Mouse (Mus musculus) limb, embryonic 14.5 days (tissue): ENCODE results near the gene Acad12. TPM values are rescaled to one million over a fixed set of nuclear protein-coding genes. Genes with fewer than 3 reads are reported as not detected.
A peak's percentile ranks its signal among the peaks of the same experiment; 100 is the strongest.
"Not testable (repeated sequence)": the region's sequence is repeated elsewhere in the genome, so short reads cannot be mapped to it uniquely, and the experiment has no call there.

Experiments used
- ATAC-seq: fragments of 200-750 bp; cut with Nextera tagmentation; 2 replicates; pipeline ENCODE4 v1.8.0; 2017; ENCODE audit warnings: low read depth, moderate number of reproducible peaks, moderate TSS enrichment; ENCODE audit not compliant: low FRiP score
- DNase-seq: peaks from one replicate; pipeline ENCODE4 v3.0.0-alpha.2; 2015; ENCODE audit warnings: low spot score
- H3K27ac ChIP-seq: fragments of 300-500 bp; sonication (generic); replicated peaks from 2 replicates; pipeline ENCODE4 v1.5.1; 2014; ENCODE audit warnings: low read depth, mild to moderate bottlenecking, low read length, moderate library complexity, mixed read lengths
- H3K27me3 ChIP-seq: fragments of 300-500 bp; sonication (generic); 2 replicates; pipeline ENCODE4 v1.6.1; 2014; ENCODE audit warnings: low read length, mixed read lengths; ENCODE audit not compliant: control insufficient read depth, insufficient read depth
- H3K36me3 ChIP-seq: fragments of 300-500 bp; sonication (generic); 2 replicates; pipeline ENCODE4 v1.6.1; 2014; ENCODE audit warnings: mild to moderate bottlenecking, low read length, moderate library complexity, mixed read lengths; ENCODE audit not compliant: control insufficient read depth, insufficient read depth
- H3K4me1 ChIP-seq: fragments of 300-500 bp; sonication (generic); 2 replicates; pipeline ENCODE4 v1.6.1; 2014; ENCODE audit warnings: antibody characterized with exemption, low read length, mixed read lengths; ENCODE audit not compliant: control insufficient read depth, insufficient read depth
- H3K4me2 ChIP-seq: fragments of 300-500 bp; sonication (generic); replicated peaks from 2 replicates; pipeline ENCODE4 v1.6.1; 2014; ENCODE audit warnings: low read depth, mild to moderate bottlenecking, low read length, moderate library complexity; ENCODE audit not compliant: severe bottlenecking
- H3K4me3 ChIP-seq: fragments of 300-500 bp; sonication (generic); replicated peaks from 2 replicates; pipeline ENCODE4 v1.5.1; 2014; ENCODE audit warnings: low read length
- H3K9ac ChIP-seq: fragments of 300-500 bp; sonication (generic); 2 replicates; pipeline ENCODE4 v1.6.1; 2014; ENCODE audit warnings: mild to moderate bottlenecking, low read depth, low read length, moderate library complexity; ENCODE audit not compliant: severe bottlenecking
- H3K9me3 ChIP-seq: fragments of 300-500 bp; sonication (generic); 2 replicates; pipeline ENCODE4 v1.6.1; 2016; ENCODE audit warnings: low read length; ENCODE audit not compliant: control insufficient read depth
- POLR2A ChIP-seq: fragments of 200-500 bp; IDR thresholded peaks from 2 replicates; pipeline ENCODE4 v1.8.0; 2012; ENCODE audit warnings: inconsistent platforms, mild to moderate bottlenecking, moderate library complexity, borderline replicate concordance; ENCODE audit not compliant: insufficient read depth, insufficient read length; ENCODE audit errors: extremely low read depth
- WGBS: fragments of 180-500 bp; shearing (Covaris S2); extraction: QIAGEN DNeasy Blood & Tissue Kit; methylation state at CpG from one replicate; pipeline ENCODE4 v1.1.7; 2014; 5-methylcytosine and 5-hydroxymethylcytosine counted together
- polyA plus RNA-seq, 2 experiments: library from polyadenylated mRNA; depleted of rRNA in 1 of 2; stranded (reverse) in 1 of 2; unstranded in 1 of 2; fragments of >200 nt; fragmentation: Nextera tagmentation in 1 of 2; extraction: Ambion mirVana in 1 of 2; gene quantifications; 2 replicates each; pipeline versions ENCODE4 v1.2.1 to v1.2.3; 2012 to 2014

Gene Acad12
- polyA plus RNA-seq, 2 experiments, result 1.6 to 2.0 TPM

GRCm38 (mm10) chr5:121663456-121663855 lies 44.7 kb upstream of the Acad12 start:
- Histone ChIP-seq H3K9me3 (no peaks in the 10 kb centered on the region), H3K4me1 (peaks cover 12% of the 10 kb centered on the region), H3K4me2 (no peak overlapping the region), H3K4me3 (no peak overlapping the region), H3K9ac (no peak overlapping the region), H3K27ac (no peak overlapping the region), H3K27me3 (no peaks in the 10 kb centered on the region), H3K36me3 (peaks cover 57% of the 10 kb centered on the region)
- no peak for TF ChIP-seq POLR2A
- 90% methylated on average over 8 of the region's 8 CpGs for WGBS
- DNase-seq, result no peak
- ATAC-seq, result no peak

- WGBS, result 81% methylated on average over 5 of the region's 5 CpGs
- DNase-seq (no peak), ATAC-seq (no peak)
- peak overlapping the region; percentile 84 for H3K9ac ChIP-seq
- no peaks in the 10 kb centered on the region for H3K27me3 ChIP-seq
- TF ChIP-seq POLR2A, result no peak
- H3K27ac ChIP-seq, result no peak overlapping the region
- H3K4me2 ChIP-seq, result peak overlapping the region; percentile 91
- peak overlapping the region; percentile 93 for H3K4me3 ChIP-seq
- peaks cover 12% of the 10 kb centered on the region for H3K4me1 ChIP-seq
- H3K36me3 ChIP-seq, result peaks cover 44% of the 10 kb centered on the region
- H3K9me3 ChIP-seq, result no peaks in the 10 kb centered on the region
These were observed 42.8 kb upstream of the Acad12 start for GRCm38 (mm10) chr5:121661494-121661893.

- WGBS, result under 1% methylated on average over 25 of the region's 26 CpGs
- peaks cover 12% of the 10 kb centered on the region for H3K4me1 ChIP-seq
- peak overlapping the region; percentile 93 for H3K4me3 ChIP-seq
- TF ChIP-seq POLR2A, result no peak
- peak overlapping the region; percentile 91 for H3K4me2 ChIP-seq
- H3K36me3 ChIP-seq, result peaks cover 38% of the 10 kb centered on the region
- no peaks in the 10 kb centered on the region for H3K27me3 ChIP-seq
- no peaks in the 10 kb centered on the region for H3K9me3 ChIP-seq
- peak overlapping the region; percentile 84 for H3K9ac ChIP-seq
- H3K27ac ChIP-seq, result peak overlapping the region; percentile 9; the same call in 1 of the 2 replicates
- ATAC-seq, result no peak; the same call in 1 of the 2 replicates
- no peak for DNase-seq
These were observed 42.1 kb upstream of the Acad12 start for GRCm38 (mm10) chr5:121660897-121661254.

- 2% methylated on average over 63 of the region's 85 CpGs for WGBS
- Histone ChIP-seq H3K4me3 (peak within 1 kb of the TSS; percentile 93), H3K4me2 (peak within 1 kb of the TSS; percentile 91), H3K9ac (peak within 1 kb of the TSS; percentile 84), H3K4me1 (peaks cover 12% of the 10 kb centered on the region), H3K27ac (peak within 1 kb of the TSS; percentile 9; the same call in 1 of the 2 replicates), H3K27me3 (no peaks in the 10 kb centered on the region), H3K9me3 (no peaks in the 10 kb centered on the region), H3K36me3 (peaks cover 35% of the 10 kb centered on the region)
- TF ChIP-seq POLR2A, result 0 out of 2 replicates have a peak, but pooled peaks have one; percentile 50
- DNase-seq, result peak; percentile 85
- ATAC-seq, result peak; percentile 88
These were observed 41.5 kb upstream of the Acad12 start, which contains the start of the genes Acad10 and Brap for GRCm38 (mm10) chr5:121660059-121660896. Gene Acad10 (minus strand): TSS chr5:121660514. Gene Brap (plus strand): TSS chr5:121660563.

- WGBS, result 90% methylated on average over 6 of the region's 6 CpGs
- H3K9ac ChIP-seq, H3K36me3 ChIP-seq, H3K4me2 ChIP-seq, H3K27me3 ChIP-seq, H3K27ac ChIP-seq, H3K4me3 ChIP-seq, ATAC-seq, H3K9me3 ChIP-seq, DNase-seq: not testable (repeated sequence)
- H3K4me1 ChIP-seq, result peaks cover 12% of the 10 kb centered on the region
These were observed 38.9 kb upstream of the Acad12 start for GRCm38 (mm10) chr5:121657656-121658055.

GRCm38 (mm10) chr5:121656866-121657265 lies 38.1 kb upstream of the Acad12 start:
- DNase-seq, H3K4me2 ChIP-seq, H3K27me3 ChIP-seq, H3K9me3 ChIP-seq, H3K36me3 ChIP-seq, H3K4me3 ChIP-seq, ATAC-seq, H3K27ac ChIP-seq, H3K9ac ChIP-seq: not testable (repeated sequence)
- 84% methylated on average over 6 of the region's 6 CpGs for WGBS
- H3K4me1 ChIP-seq, result peaks cover 12% of the 10 kb centered on the region
